Mouse (Mus musculus): Measurements from ENCODE around the gene Wrap53. TPM values are rescaled to one million over a fixed set of nuclear protein-coding genes. Genes with fewer than 3 reads are reported as not detected.

Wrap53 gene
- polyA plus RNA-seq, 1 experiment from 2014 or later = 13.8 TPM

DNA sequence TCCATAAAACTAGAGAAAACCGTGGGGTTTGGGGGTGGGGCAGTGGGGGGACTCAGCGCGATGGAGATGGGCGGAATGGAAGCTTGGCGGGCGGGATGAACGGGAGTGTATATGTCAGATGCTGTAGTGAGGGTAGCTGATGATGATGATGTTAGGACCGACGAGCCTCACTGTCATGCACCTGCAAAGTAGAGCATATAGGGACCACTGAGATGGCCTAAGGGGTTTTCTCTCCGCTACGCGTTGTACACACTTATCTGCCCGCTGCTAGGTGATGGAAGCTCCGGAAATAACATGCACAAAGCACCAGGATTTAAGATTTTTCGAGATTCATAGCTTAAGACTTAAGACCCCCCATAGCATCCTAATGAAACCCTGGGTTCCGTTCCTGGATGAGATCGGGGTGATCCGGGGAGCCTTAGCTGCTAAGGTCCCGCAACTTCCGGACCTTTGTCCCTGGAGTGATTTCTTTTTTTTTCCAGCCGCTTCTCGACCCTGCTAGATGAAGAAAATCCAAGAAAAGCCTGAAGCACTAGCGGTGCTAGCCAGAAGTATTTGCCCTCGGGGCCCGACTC is 604 bp upstream of the Wrap53 start:
- Histone ChIP-seq H3K4me1 (ENCODE audit: insufficient read depth, low read depth, low read length) (peaks cover 5% of the 10 kb centered on the region; the same call in 1 of the 2 replicates), H3K9me3 (ENCODE audit: low read length) (no peaks in the 10 kb centered on the region), H3K36me3 (ENCODE audit: insufficient read depth, low read length) (no peaks in the 10 kb centered on the region), H3K4me3 (ENCODE audit: low read depth, low read length) (peak overlapping the region; percentile 51), H3K4me2 (replicated peaks; ENCODE audit: low read depth, low read length) (peak overlapping the region; percentile 92), H3K27ac (ENCODE audit: low read length) (peak overlapping the region; percentile 96), H3K27me3 (replicated peaks; ENCODE audit: insufficient read depth, low read length) (no peaks in the 10 kb centered on the region), H3K9ac (replicated peaks; ENCODE audit: low read depth) (peak overlapping the region; percentile 46)
- under 1% methylated on average over 25 of the region's 25 CpGs for WGBS
- peak; percentile 34 for DNase-seq (ENCODE audit: low spot score)
- no peak for ATAC-seq
- TF ChIP-seq EP300 (IDR thresholded peaks at IDR 0.05) (no peak), CTCF (IDR thresholded peaks at IDR 0.05) (no peak)

- H3K9me3 ChIP-seq (ENCODE audit: low read length) = no peaks in the 10 kb centered on the region
- peaks cover 5% of the 10 kb centered on the region; the same call in 1 of the 2 replicates for H3K4me1 ChIP-seq (ENCODE audit: insufficient read depth, low read depth, low read length)
- H3K36me3 ChIP-seq (ENCODE audit: insufficient read depth, low read length) = no peaks in the 10 kb centered on the region
- under 1% methylated on average over 39 of the region's 39 CpGs for whole genome bisulfite sequencing
- ATAC-seq = peak; percentile 92
- peak overlapping the region; percentile 96 for H3K27ac ChIP-seq (ENCODE audit: low read length)
- H3K4me2 ChIP-seq (replicated peaks; ENCODE audit: low read depth, low read length) = peak overlapping the region; percentile 92
- peak overlapping the region; percentile 51 for H3K4me3 ChIP-seq (ENCODE audit: low read depth, low read length)
- peak; percentile 58; the same call in 1 of the 2 replicates for TF ChIP-seq EP300 (IDR thresholded peaks at IDR 0.05)
- TF ChIP-seq CTCF (IDR thresholded peaks at IDR 0.05) = peak; percentile 100
- peak; percentile 100 for DNase-seq (ENCODE audit: low spot score)
- no peaks in the 10 kb centered on the region for H3K27me3 ChIP-seq (replicated peaks; ENCODE audit: insufficient read depth, low read length)
- H3K9ac ChIP-seq (replicated peaks; ENCODE audit: low read depth) = peak overlapping the region; percentile 46
Measured at GRCm38 (mm10) chr11:69579128-69580017, 682 bp downstream of the Wrap53 start.

DNA sequence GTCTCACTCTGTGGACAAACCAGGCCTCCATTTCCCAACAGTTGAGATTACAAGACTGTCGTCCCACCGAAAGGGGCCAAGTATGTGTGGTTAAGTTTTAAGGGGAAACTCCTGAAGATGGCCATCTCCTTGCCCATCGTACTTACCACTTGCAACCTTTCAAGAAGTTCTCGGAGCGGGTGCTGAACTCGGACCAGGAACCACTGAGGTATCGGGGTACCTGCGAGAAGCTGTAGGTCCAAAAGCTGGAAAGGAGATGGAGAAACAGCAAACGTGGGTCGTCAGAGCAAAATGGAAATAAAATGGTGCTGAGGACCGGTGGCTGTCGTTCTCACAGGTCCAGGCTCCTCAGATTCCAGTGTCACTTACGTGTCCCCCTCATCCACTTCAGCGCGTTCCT is 1.8 kb downstream of the Wrap53 start:
- 10% methylated on average over 15 of the region's 15 CpGs for WGBS
- Histone ChIP-seq H3K4me3 (ENCODE audit: low read depth, low read length) (peak overlapping the region; percentile 51), H3K9me3 (ENCODE audit: low read length) (no peaks in the 10 kb centered on the region), H3K27me3 (replicated peaks; ENCODE audit: insufficient read depth, low read length) (no peaks in the 10 kb centered on the region), H3K4me1 (ENCODE audit: insufficient read depth, low read depth, low read length) (peaks cover 5% of the 10 kb centered on the region; the same call in 1 of the 2 replicates), H3K27ac (ENCODE audit: low read length) (no peak overlapping the region), H3K36me3 (ENCODE audit: insufficient read depth, low read length) (no peaks in the 10 kb centered on the region), H3K4me2 (replicated peaks; ENCODE audit: low read depth, low read length) (peak overlapping the region; percentile 91), H3K9ac (replicated peaks; ENCODE audit: low read depth) (peak overlapping the region; percentile 41)
- DNase-seq (ENCODE audit: low spot score) (no peak), ATAC-seq (no peak)
- no peak for TF ChIP-seq CTCF (IDR thresholded peaks at IDR 0.05)
- no peak for TF ChIP-seq EP300 (IDR thresholded peaks at IDR 0.05)

GRCm38 (mm10) chr11:69576307-69576706 is 3.7 kb downstream of the Wrap53 start:
- H3K4me1 ChIP-seq (ENCODE audit: insufficient read depth, low read depth, low read length) = peaks cover 5% of the 10 kb centered on the region; the same call in 1 of the 2 replicates
- H3K4me3 ChIP-seq (ENCODE audit: low read depth, low read length) = no peak overlapping the region
- DNase-seq (ENCODE audit: low spot score) (no peak), ATAC-seq (no peak)
- no peak overlapping the region for H3K9ac ChIP-seq (replicated peaks; ENCODE audit: low read depth)
- 57% methylated on average over 5 of the region's 5 CpGs for WGBS
- H3K9me3 ChIP-seq (ENCODE audit: low read length) = no peaks in the 10 kb centered on the region
- H3K36me3 ChIP-seq (ENCODE audit: insufficient read depth, low read length) = no peaks in the 10 kb centered on the region
- H3K27me3 ChIP-seq (replicated peaks; ENCODE audit: insufficient read depth, low read length) = no peaks in the 10 kb centered on the region
- H3K4me2 ChIP-seq (replicated peaks; ENCODE audit: low read depth, low read length) = no peak overlapping the region
- no peak overlapping the region for H3K27ac ChIP-seq (ENCODE audit: low read length)
- TF ChIP-seq CTCF (IDR thresholded peaks at IDR 0.05) (no peak), EP300 (IDR thresholded peaks at IDR 0.05) (no peak)

- Histone ChIP-seq H3K4me3 (ENCODE audit: low read depth, low read length) (no peak overlapping the region), H3K27me3 (replicated peaks; ENCODE audit: insufficient read depth, low read length) (no peaks in the 10 kb centered on the region), H3K4me2 (replicated peaks; ENCODE audit: low read depth, low read length) (no peak overlapping the region), H3K36me3 (ENCODE audit: insufficient read depth, low read length) (no peaks in the 10 kb centered on the region), H3K9me3 (ENCODE audit: low read length) (no peaks in the 10 kb centered on the region), H3K9ac (replicated peaks; ENCODE audit: low read depth) (no peak overlapping the region), H3K4me1 (ENCODE audit: insufficient read depth, low read depth, low read length) (peaks cover 5% of the 10 kb centered on the region; the same call in 1 of the 2 replicates), H3K27ac (ENCODE audit: low read length) (no peak overlapping the region)
- ATAC-seq = no peak
- WGBS = 58% methylated on average over 3 of the region's 3 CpGs
- peak; percentile 61 for DNase-seq (ENCODE audit: low spot score)
- TF ChIP-seq CTCF (IDR thresholded peaks at IDR 0.05) (peak; percentile 75), EP300 (IDR thresholded peaks at IDR 0.05) (no peak)
Measured at GRCm38 (mm10) chr11:69575220-69575619, 4.8 kb downstream of the Wrap53 start.

DNA sequence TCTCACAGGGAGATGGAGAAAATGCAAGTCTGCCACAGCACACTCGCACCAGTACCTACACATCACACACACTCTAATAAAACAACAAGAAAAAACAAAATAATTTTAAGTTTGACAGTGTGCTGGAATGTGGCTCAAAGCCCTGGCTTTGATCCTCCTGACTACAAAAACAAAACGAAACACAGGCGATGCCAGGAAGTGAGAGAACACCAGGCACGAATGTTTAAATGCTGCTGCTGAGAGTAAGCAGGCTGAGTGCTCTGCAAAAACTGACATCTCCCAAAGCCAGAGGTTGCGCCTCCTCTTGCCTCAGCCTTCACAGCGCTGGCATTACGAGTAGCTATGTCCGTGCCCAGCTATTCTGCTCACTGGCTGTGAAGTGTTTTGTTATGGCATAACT is 14.9 kb downstream of the Wrap53 start:
- H3K9me3 ChIP-seq (ENCODE audit: low read length) = no peaks in the 10 kb centered on the region
- H3K4me3 ChIP-seq (ENCODE audit: low read depth, low read length) = no peak overlapping the region
- no peaks in the 10 kb centered on the region for H3K4me1 ChIP-seq (ENCODE audit: insufficient read depth, low read depth, low read length)
- no peak for TF ChIP-seq EP300 (IDR thresholded peaks at IDR 0.05)
- no peak for TF ChIP-seq CTCF (IDR thresholded peaks at IDR 0.05)
- ATAC-seq (no peak), DNase-seq (ENCODE audit: low spot score) (peak; percentile 52)
- 56% methylated on average over 8 of the region's 8 CpGs for WGBS
- H3K9ac ChIP-seq (replicated peaks; ENCODE audit: low read depth) = no peak overlapping the region
- no peak overlapping the region for H3K4me2 ChIP-seq (replicated peaks; ENCODE audit: low read depth, low read length)
- no peak overlapping the region for H3K27ac ChIP-seq (ENCODE audit: low read length)
- H3K36me3 ChIP-seq (ENCODE audit: insufficient read depth, low read length) = peaks cover 7% of the 10 kb centered on the region; the same call in 1 of the 2 replicates
- no peaks in the 10 kb centered on the region for H3K27me3 ChIP-seq (replicated peaks; ENCODE audit: insufficient read depth, low read length)

All from lung, postnatal 0 days (tissue).